Mouse (Mus musculus): ENCODE data around the gene Aldh9a1. TPM values are rescaled to one million over a fixed set of nuclear protein-coding genes. Genes with fewer than 3 reads are reported as not detected.

Gene Aldh9a1
- total and polyA plus RNA-seq, 3 experiments = 18.4 to 31.5 (median 20.4) TPM

DNA sequence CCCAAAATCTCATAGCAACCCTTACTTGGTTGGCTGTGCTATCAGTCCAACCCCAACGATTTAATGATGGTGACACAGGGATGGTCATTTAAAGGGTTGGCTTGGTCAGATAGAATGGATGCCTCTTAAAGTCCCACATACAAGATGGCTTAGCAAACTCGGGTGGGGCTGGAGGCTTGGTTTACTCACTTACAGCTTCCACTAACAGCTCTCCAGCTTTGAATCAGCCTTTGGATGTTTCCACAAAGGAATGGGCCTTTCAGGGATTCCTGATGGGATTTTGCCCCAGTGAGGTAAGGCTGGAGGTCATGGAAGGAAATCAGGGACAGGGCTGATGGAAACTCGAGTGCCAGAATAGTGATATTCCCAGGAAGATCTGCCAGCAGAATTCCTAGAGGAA is 38.0 kb downstream of the Aldh9a1 start:
- 57% methylated on average over 3 of the region's 3 CpGs for WGBS
- Histone ChIP-seq H3K36me3 (ENCODE audit: control insufficient read depth, insufficient read depth, low read length) (peaks cover 5% of the 10 kb centered on the region), H3K79me2 (replicated peaks; ENCODE audit: control insufficient read depth, insufficient read depth, low read length) (no peaks in the 10 kb centered on the region), H3K27me3 (ENCODE audit: control insufficient read depth, insufficient read depth, low read length) (no peaks in the 10 kb centered on the region), H3K9ac (ENCODE audit: low read depth, low read length) (no peak overlapping the region), H3K27ac (peak overlapping the region; percentile 41), H3K4me1 (ENCODE audit: control insufficient read depth, insufficient read depth, low read length) (peaks cover 7% of the 10 kb centered on the region), H3K4me3 (no peak overlapping the region)
- DNase-seq = no peak
- intact Hi-C loops (cut with DNase I) = no loop called here
- no peak for TF ChIP-seq CTCF (IDR thresholded peaks at IDR 0.05)
- TF ChIP-seq EP300 (IDR thresholded peaks at IDR 0.05; ENCODE audit: insufficient read depth, low read depth, low read length) = no peak
- TF ChIP-seq POLR2A (IDR thresholded peaks at IDR 0.05; ENCODE audit: insufficient read depth, low read depth, low read length) = no peak

DNA sequence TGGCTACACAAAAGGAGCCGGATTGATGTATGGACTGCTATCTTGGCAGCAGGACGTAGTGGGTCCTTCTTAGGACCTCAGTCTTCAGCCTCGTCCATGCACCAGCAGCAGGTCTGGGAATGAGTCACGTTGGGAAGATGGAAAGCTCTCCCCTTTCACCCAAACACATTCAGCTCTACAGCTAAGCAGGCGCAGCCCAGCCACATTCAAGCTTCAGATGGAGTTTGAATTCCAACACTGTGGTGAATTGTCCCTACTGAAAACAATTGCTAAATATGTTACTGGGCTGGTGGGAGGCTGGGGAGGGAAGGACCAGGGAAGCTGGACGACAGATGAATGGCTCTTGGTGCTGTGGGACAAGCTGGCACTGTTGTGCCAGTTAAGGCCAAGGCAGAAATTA is 38.8 kb downstream of the Aldh9a1 start:
- TF ChIP-seq POLR2A (IDR thresholded peaks at IDR 0.05; ENCODE audit: insufficient read depth, low read depth, low read length) = no peak
- no peak for TF ChIP-seq CTCF (IDR thresholded peaks at IDR 0.05)
- TF ChIP-seq EP300 (IDR thresholded peaks at IDR 0.05; ENCODE audit: insufficient read depth, low read depth, low read length) = no peak
- Histone ChIP-seq H3K4me1 (ENCODE audit: control insufficient read depth, insufficient read depth, low read length) (peaks cover 8% of the 10 kb centered on the region), H3K9ac (ENCODE audit: low read depth, low read length) (no peak overlapping the region), H3K36me3 (ENCODE audit: control insufficient read depth, insufficient read depth, low read length) (peaks cover 5% of the 10 kb centered on the region), H3K79me2 (replicated peaks; ENCODE audit: control insufficient read depth, insufficient read depth, low read length) (no peaks in the 10 kb centered on the region), H3K27ac (peak overlapping the region; percentile 41), H3K27me3 (ENCODE audit: control insufficient read depth, insufficient read depth, low read length) (no peaks in the 10 kb centered on the region), H3K4me3 (no peak overlapping the region)
- intact Hi-C loops (cut with DNase I) = no loop called here
- peak in 1 of 2 experiments; percentile 7 for DNase-seq
- WGBS = 78% methylated on average over 6 of the region's 6 CpGs

DNA sequence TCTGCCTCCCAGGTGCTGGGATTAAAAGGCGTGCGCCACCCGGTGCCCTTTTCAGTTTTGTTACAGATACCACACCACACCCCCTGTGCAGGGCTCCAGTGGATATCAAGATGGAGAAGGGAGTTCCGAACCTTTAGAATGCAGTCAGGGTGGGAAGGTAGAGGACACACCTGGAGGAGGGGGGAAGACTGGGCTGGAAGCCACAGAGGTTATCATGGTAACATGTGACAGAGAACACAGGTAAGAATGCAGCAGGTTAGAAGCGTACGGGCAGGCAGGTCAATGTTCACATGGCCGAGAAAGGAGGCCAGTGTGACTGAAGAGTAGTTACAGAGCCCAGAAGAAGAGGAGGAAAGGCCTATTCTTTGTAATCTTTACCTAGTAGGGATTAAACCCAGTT is 39.8 kb downstream of the Aldh9a1 start:
- intact Hi-C loops (cut with DNase I) = no loop called here
- peaks cover 8% of the 10 kb centered on the region for H3K4me1 ChIP-seq (ENCODE audit: control insufficient read depth, insufficient read depth, low read length)
- no peaks in the 10 kb centered on the region for H3K27me3 ChIP-seq (ENCODE audit: control insufficient read depth, insufficient read depth, low read length)
- no peak for TF ChIP-seq POLR2A (IDR thresholded peaks at IDR 0.05; ENCODE audit: insufficient read depth, low read depth, low read length)
- no peak for TF ChIP-seq CTCF (IDR thresholded peaks at IDR 0.05)
- TF ChIP-seq EP300 (IDR thresholded peaks at IDR 0.05; ENCODE audit: insufficient read depth, low read depth, low read length) = no peak
- H3K27ac ChIP-seq = no peak overlapping the region
- H3K4me3 ChIP-seq = no peak overlapping the region
- no peak for DNase-seq
- 87% methylated on average over 7 of the region's 7 CpGs for WGBS
- H3K79me2 ChIP-seq (replicated peaks; ENCODE audit: control insufficient read depth, insufficient read depth, low read length) = no peaks in the 10 kb centered on the region
- peaks cover 5% of the 10 kb centered on the region for H3K36me3 ChIP-seq (ENCODE audit: control insufficient read depth, insufficient read depth, low read length)
- no peak overlapping the region for H3K9ac ChIP-seq (ENCODE audit: low read depth, low read length)

DNA sequence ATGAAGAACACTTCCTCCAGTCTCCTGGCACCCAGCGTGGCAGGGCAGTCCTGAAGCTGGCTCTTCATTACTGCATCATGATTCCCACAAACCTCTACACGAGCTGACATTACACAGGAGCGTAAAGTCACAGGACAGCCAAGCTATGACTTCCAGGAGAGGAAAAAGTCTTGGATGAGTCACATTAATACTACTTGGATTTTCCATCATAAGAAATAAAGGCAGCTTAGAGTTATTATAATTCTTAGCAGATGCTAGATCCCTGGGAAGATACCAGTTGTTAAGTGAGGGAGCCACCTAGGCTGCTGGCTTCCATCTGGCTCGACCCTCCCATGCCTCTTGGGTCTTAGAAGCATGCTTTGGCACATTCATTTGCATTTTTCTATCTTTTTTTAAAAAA is 40.6 kb downstream of the Aldh9a1 start:
- 52% methylated on average over 4 of the region's 4 CpGs for WGBS
- TF ChIP-seq CTCF (IDR thresholded peaks at IDR 0.05) (no peak), EP300 (IDR thresholded peaks at IDR 0.05; ENCODE audit: insufficient read depth, low read depth, low read length) (no peak), POLR2A (IDR thresholded peaks at IDR 0.05; ENCODE audit: insufficient read depth, low read depth, low read length) (no peak)
- H3K36me3 ChIP-seq (ENCODE audit: control insufficient read depth, insufficient read depth, low read length) = peaks cover 5% of the 10 kb centered on the region
- no peaks in the 10 kb centered on the region for H3K79me2 ChIP-seq (replicated peaks; ENCODE audit: control insufficient read depth, insufficient read depth, low read length)
- no peak overlapping the region for H3K27ac ChIP-seq
- intact Hi-C loops (cut with DNase I) = loop anchor here (5.0 kb wide), 1 partner anchor 38 kb away; no protein-coding TSS in a partner anchor
- peaks cover 6% of the 10 kb centered on the region for H3K4me1 ChIP-seq (ENCODE audit: control insufficient read depth, insufficient read depth, low read length)
- H3K4me3 ChIP-seq = no peak overlapping the region
- DNase-seq = no peak
- no peak overlapping the region for H3K9ac ChIP-seq (ENCODE audit: low read depth, low read length)
- H3K27me3 ChIP-seq (ENCODE audit: control insufficient read depth, insufficient read depth, low read length) = no peaks in the 10 kb centered on the region

DNA sequence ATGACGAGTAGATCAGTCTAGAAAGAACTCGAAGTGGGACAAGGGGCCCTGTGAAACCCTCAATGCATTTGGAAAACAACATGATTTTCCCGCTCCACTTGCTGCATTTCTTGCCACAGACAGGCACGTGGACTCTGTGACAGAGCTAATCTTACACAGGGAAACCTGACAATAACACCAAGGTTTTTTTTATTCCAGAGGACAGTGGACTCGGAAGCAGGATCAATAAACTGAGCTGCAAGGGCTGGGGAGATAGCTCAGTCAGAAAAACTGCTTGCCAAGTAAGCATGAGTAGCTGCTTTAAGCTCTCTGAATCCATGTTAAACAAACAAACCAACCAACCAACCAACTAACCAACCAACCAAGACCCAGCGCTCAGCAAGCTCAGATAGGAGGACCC is 41.5 kb downstream of the Aldh9a1 start:
- TF ChIP-seq CTCF (IDR thresholded peaks at IDR 0.05) = no peak
- Histone ChIP-seq H3K4me3 (0 out of 2 replicates have a peak overlapping the region, but pooled peaks have one; percentile 96), H3K27ac (peak overlapping the region; percentile 90), H3K79me2 (replicated peaks; ENCODE audit: control insufficient read depth, insufficient read depth, low read length) (no peaks in the 10 kb centered on the region), H3K4me1 (ENCODE audit: control insufficient read depth, insufficient read depth, low read length) (peaks cover 4% of the 10 kb centered on the region), H3K9ac (ENCODE audit: low read depth, low read length) (0 out of 2 replicates have a peak overlapping the region, but pooled peaks have one; percentile 3), H3K27me3 (ENCODE audit: control insufficient read depth, insufficient read depth, low read length) (no peaks in the 10 kb centered on the region), H3K36me3 (ENCODE audit: control insufficient read depth, insufficient read depth, low read length) (peaks cover 5% of the 10 kb centered on the region)
- DNase-seq = no peak
- intact Hi-C loops (cut with DNase I) = loop anchor here (5.0 kb wide), 1 partner anchor 39 kb away; no protein-coding TSS in a partner anchor
- WGBS = 65% methylated on average over 6 of the region's 6 CpGs

DNA sequence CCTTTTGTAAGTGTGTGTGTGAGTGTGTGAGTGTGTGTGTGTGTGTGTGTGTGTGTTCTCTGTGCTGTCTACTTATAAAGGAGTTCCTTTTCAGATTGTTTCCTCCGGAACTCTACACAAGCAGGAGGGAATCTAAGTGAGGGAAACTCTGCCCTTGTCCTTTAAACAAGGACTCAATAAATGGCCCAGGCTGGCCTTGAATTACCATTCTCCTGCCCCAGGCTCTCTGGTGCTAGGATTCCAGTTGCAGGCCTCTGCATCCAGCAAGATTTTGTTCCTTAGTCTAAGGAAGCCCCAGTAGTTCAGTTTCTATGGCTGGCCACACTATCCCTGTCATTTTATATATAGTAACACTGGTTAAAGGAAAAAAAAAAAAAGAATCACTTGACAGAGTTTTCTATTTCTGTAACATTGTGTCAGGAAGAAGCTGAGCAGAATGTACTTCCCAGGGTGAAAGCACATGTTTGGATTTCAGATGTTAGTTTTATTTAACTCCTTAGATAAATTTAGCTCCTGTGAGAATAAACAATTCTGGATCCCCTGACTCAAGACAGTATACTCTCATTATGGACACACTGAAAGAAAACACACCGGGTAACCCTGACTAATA is 42.3 kb downstream of the Aldh9a1 start:
- peaks cover 5% of the 10 kb centered on the region for H3K36me3 ChIP-seq (ENCODE audit: control insufficient read depth, insufficient read depth, low read length)
- TF ChIP-seq POLR2A (IDR thresholded peaks at IDR 0.05; ENCODE audit: insufficient read depth, low read depth, low read length) (no peak), CTCF (IDR thresholded peaks at IDR 0.05) (no peak), EP300 (IDR thresholded peaks at IDR 0.05; ENCODE audit: insufficient read depth, low read depth, low read length) (no peak)
- intact Hi-C loops (cut with DNase I) = loop anchor here (5.0 kb wide), 1 partner anchor 40 kb away; no protein-coding TSS in a partner anchor
- no peak for DNase-seq
- peak overlapping the region; percentile 90 for H3K27ac ChIP-seq
- H3K9ac ChIP-seq (ENCODE audit: low read depth, low read length) = peak overlapping the region; percentile 69
- 11% methylated on average over 2 of the region's 2 CpGs for WGBS
- peak overlapping the region; percentile 96 for H3K4me3 ChIP-seq
- no peaks in the 10 kb centered on the region for H3K79me2 ChIP-seq (replicated peaks; ENCODE audit: control insufficient read depth, insufficient read depth, low read length)
- no peaks in the 10 kb centered on the region for H3K27me3 ChIP-seq (ENCODE audit: control insufficient read depth, insufficient read depth, low read length)
- peaks cover 4% of the 10 kb centered on the region for H3K4me1 ChIP-seq (ENCODE audit: control insufficient read depth, insufficient read depth, low read length)
